Mouse (Mus musculus): Measurements from ENCODE around the gene Pdzd2.

Gene Pdzd2

DNA sequence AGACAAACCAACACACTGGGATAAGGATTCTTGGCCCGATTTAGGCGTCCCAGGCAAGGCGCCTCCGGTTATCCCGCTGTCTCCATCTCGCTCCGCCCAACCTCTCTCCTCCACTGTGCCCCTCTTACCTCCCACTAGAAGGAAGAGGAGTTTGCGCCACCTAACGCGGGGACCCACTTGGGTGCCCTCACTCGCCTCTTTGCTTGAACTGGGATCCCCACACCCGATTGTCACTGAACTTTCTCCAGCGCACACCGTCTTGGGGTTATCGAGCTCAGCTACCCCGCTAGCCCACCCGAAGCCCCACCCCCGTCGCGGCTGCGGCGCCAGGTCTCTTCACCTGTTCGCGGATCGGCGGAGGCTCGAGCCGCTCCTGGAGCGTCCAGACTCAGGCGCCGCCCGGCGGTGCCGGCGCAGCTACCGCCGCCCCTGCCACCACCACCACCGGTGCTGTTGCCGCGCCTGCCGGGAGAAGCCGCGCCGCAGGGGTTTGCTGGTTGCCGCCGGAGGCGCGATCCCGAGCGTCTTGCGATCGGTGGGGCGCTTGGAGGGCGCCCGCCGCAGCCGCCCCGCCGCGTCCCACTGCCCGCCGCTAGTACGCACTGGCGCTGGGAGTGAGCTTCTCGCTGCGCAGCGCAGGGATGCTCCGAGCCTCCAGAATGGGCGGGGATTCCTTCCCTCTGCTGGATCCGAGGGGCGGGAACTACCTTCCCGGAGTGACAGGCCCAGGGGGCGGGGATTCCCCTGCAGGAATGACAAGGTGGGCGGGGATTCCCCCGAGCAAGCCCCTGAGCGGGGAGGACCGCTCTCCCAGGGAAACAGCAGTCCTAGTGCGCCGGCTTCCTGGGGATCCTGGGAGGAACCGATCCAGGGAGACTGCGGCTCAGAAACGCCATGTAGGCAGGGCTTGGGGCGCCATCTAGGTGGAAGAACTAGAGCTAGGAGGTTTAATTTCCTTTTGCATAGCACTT, at the start of gene Pdzd2:
Gene Pdzd2 (minus strand): TSS at position 648 of the 971 bp plus-strand sequence.
- DNase-seq (ENCODE audit: extremely low read depth, insufficient read length, low spot score): no peak

DNA sequence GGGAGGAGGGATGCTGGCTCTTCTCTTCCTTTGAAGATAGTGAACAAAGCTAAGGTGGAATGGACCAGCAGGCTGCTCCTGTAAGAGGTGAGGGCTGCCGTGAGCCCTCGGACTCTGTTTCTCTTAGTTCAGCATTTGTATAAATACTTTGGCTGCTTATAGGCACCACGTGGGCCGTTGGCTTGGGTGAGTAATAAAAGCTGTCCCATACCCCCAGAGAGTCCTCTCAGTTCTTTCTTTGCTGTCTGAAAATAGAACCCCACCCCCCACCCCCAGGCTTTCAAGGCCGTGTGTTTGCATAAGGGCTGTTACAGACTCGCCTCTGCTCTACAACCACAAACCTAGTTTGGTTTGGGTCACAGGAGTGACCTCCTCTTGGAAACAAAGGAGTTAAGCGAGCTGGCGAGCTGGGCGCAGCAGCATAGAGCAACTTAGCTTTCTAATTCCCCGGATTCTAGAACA, 49.7 kb upstream of the Pdzd2 start:
- no peak for DNase-seq (ENCODE audit: extremely low read depth, insufficient read length, low spot score)

DNA sequence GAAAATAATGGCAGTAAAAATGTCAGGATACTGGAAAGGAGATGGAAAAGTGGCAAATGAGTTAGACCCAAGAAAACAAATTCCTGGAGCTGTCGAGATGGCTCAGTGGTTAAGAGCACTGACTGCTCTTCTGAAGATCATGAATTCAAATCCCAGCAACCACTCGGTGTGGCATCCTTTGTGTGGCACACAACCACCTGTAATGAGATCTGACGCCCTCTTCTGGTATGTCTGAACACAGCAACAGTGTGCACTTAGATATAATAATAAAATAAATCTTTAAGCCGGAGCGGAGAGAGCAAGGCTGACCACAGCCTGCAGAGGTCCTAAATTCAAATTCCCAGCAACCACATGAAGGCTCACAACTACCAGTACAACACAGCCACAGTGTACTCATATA, 48.8 kb upstream of the Pdzd2 start:
- DNase-seq (ENCODE audit: extremely low read depth, insufficient read length, low spot score): no peak

DNA sequence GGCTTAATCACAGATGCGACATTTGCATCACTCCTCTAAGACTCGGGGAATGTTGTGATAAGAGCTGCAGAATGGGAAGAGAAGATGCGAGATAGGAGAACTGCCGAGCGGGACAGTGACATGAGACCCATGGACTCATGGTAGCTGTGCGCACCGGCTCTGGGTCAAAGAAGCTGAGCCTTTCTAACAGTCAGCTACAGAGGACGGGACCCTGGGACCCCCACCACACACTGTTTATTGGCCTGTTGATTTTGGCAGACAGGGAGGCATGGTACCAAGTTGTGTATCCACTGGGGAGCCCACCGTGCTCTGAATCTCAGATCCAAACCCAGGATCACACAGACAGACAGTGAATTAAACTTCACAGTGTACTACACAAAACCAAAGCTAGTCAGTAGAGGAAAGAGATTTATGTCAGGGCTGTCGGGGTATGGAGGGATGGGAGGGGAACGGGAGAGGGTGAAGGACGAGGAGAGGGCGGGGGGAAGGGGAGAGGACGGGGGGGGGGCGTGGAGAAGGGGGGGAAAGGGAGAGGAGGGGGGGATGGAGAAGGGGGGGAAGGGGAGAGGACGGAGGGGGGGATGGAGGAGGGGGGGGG, 42.1 kb upstream of the Pdzd2 start:
- DNase-seq (ENCODE audit: extremely low read depth, insufficient read length, low spot score): no peak

DNA sequence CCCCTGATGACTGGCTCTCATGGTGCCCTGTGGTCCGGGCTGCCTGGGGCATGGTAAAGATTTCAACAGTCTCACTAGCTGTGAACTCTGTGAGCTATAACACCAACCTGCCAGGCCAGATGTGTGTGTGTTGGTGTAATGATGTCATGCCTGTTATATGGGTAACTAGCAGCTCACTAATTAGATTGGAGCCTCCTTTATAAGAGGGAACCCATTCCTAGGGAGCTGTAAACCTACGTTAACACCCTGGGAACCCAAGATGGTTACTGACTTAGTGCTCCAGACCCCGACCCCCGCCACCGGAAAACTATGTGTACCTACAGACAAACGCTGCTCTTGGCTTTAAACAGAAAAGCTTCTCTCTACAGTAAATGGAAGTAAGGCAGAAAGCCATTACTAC, 41.6 kb upstream of the Pdzd2 start:
- no peak for DNase-seq (ENCODE audit: extremely low read depth, insufficient read length, low spot score)

DNA sequence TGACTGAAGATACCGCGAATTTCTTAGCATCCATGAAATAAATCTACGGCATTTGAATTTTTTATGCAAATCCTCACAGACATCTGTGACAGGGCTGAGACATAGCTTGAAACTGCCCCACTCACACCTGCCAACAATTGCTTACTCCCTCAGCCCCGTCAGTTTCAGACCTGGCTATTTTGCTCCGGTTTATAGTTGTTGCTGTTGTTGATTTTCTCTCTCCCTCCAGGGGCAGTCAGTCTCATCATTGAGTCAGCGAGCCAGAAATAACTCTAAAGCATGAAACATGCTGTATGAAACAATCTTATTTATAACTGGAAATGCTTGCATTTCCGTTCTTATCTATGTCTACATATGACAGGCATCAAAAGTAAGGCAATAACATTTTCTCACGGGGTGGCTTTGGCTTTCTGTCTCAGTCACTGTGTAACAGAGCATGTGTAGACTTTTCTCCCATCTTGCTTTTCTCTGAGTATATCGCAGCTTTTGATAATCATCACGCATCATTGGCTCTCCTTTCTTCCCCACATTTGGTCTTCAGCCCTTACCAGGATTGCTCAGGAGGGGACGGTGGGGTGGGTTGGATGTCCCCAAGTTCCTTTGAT, 34.5 kb upstream of the Pdzd2 start:
- no peak for DNase-seq (ENCODE audit: extremely low read depth, insufficient read length, low spot score)

DNA sequence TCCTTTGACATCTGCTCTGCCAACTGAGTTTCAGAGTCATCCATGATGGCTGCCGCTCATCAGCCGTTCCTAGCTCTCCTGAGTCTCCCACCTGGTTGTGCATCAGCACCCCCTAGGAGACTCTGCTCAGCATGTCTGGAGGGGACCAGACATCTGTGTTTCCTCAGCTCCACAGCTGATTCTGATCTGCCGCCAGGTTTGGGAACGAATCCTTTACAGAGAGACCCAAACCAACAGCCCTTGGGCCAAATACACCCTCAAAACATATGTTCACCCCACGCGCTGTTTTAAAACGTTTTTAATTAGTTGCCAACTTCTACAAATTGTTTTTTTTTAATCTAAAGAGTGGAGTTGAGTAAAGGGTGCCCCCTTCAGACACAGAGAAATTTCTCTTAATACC, 31.2 kb upstream of the Pdzd2 start:
- no peak for DNase-seq (ENCODE audit: extremely low read depth, insufficient read length, low spot score)

DNA sequence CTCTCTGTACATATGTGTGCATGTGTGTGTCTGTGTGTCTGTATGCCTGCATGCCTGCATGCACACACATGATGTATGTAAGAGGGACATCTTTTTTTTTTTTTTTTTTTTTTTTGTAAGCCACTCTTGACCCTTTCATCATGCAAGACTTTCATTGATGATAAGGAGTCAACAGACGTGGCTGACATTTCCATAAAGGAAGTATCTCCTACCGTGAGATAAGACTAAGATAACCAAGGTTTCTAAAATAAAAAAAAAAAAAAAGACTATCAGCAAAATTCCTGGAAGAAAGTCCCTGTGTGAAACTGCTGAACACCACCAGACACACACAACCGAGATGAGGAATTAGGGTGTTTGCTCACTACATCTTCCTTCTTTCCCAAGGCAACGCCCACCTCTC, 27.1 kb upstream of the Pdzd2 start:
- DNase-seq (ENCODE audit: extremely low read depth, insufficient read length, low spot score): no peak

DNA sequence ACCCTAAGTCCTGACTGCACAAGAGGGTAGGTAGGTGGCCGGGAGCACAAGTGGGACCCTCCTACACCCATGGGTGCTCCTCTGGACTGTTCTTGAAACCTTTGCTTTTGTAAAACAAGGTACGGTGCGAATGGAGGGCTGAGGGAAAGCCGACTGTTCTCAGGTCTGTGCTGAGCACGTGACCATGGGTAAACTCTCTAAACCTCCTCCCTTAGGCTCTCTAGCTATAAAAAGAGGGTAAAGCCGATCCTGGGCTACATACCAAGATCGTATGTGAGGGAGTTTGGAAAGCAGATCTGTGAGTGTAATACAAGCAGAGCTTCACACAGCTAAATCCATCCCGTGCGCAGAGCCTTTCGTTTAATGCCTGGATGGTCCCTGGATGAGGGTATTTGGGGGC, 23.4 kb upstream of the Pdzd2 start:
- DNase-seq (ENCODE audit: extremely low read depth, insufficient read length, low spot score): no peak

DNA sequence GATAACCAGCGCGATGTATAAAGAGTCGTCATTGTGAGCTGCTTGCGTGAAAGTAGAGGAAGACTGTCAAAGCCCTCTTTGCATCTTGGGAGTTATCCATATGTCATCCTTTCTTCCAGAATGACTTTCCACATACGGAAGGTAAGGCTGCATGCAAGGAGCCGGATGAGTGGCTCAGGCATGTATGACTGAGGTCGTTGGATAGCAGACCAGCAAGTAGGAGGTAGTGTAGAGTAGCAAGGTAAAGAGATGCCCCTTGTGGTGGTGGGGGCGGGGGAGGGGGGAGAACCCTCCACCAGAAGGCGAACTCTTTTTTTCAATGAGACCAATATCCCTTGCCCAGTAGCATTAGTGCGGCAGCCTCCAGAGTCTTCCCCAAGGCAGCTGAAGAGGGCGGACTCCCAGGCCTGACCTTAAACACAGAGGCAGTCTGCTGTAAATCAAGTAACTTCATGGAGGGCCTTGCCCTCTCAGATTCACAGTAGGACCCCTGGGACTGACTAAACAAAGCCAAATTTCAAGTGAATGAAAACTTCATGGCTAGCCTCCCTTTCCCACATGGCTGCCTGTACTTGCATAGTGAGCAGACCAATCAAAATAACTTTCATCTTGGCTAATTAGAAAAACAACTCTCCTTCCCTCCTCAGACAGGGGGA, 22.7 kb upstream of the Pdzd2 start:
- DNase-seq (ENCODE audit: extremely low read depth, insufficient read length, low spot score): no peak

DNA sequence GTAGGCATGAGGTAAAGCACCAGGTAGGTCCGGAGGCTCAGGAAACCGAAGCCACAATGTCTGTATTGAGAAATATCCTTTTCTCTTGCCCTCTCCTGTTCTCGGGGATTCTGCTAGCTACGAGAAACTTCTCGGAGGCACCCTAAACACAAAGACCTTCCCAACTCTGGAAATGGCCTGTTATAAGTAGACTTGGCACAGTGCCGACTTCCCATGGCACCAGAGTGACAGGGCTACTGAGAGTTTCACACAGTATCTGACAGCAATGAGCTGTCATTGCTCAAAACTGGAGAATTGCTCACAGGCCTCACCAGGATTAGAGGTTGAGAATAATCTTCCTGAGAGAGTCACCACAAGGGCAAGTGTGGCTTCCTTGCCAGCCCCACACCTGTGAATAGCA, 21.0 kb upstream of the Pdzd2 start:
- no peak for DNase-seq (ENCODE audit: extremely low read depth, insufficient read length, low spot score)

DNA sequence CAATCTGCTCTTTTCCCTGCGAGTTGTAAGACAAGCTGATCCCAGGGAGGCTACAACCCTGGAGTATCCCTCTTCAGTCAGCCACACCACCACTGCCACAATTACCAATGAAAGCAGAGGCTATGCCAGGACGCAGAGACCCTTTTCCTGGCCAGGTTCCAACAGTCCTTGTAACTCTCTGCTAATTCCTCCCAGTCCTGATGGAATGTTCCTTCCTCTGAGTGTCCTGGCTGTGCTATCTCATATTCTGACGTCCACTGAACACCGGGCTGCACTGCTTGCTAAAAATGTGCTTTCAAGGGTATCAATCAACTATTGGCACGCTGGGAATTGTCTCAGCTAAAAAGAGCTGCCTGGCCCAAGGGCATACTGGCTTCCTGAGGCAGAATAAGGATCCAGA, 18.7 kb upstream of the Pdzd2 start:
- no peak for DNase-seq (ENCODE audit: extremely low read depth, insufficient read length, low spot score)

DNA sequence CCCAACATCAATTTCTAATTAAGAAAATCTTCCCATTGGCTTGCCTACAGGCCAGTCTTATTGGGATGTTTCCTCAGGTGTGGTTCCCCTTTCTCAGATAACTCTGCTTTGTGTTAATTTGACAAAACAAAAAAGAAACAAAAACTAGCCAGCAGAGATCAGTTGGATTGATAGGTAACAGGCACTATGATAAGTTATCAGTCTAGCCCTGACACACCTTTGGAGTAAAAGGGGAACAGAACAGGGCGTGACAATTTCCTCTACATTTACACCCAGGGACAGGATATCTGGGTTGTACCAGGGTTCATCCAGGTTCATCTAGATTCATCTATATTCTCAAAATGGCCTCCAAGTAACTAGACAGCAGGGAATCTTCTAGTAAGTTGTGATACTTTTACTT, 18.0 kb upstream of the Pdzd2 start:
- no peak for DNase-seq (ENCODE audit: extremely low read depth, insufficient read length, low spot score)

DNA sequence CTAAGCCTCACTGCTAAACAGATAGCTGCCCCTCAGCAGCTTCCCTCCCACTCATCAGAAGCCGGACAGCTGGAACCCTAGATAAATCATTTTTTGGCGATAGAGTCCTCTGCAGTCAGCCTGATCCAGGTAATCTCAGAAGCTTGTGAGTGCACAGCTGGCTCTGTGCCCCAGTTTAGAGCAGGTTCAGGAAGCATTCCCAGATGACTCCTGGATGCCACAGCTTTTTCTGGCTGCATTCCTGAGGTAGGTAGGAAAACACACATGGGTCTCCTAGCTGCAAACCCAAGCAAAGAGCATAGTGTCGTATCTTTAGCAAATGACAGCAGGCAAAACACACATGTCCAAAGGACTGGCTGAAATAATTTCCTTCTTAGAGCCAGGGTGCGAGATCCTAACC, 13.5 kb upstream of the Pdzd2 start:
- DNase-seq (ENCODE audit: extremely low read depth, insufficient read length, low spot score): no peak

DNA sequence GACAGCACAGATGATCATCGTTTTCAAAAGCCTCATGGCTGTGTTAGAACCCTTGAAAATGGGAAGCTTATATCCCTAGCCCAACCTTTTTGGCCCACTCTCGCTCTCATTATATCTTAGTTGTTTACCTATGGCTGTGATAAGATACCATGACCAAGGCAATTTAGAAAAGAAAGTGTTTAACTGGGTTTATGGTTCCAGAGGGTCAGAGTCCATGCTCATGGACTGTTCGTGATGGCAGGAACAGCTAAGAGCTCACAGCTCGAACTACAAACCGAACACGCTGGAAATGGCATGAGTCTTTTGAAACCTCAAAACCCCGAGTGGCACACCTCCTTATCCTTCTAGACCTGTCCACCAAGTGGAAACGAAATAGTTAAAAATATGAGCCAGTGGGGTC, 11.2 kb upstream of the Pdzd2 start:
- no peak for DNase-seq (ENCODE audit: extremely low read depth, insufficient read length, low spot score)

DNA sequence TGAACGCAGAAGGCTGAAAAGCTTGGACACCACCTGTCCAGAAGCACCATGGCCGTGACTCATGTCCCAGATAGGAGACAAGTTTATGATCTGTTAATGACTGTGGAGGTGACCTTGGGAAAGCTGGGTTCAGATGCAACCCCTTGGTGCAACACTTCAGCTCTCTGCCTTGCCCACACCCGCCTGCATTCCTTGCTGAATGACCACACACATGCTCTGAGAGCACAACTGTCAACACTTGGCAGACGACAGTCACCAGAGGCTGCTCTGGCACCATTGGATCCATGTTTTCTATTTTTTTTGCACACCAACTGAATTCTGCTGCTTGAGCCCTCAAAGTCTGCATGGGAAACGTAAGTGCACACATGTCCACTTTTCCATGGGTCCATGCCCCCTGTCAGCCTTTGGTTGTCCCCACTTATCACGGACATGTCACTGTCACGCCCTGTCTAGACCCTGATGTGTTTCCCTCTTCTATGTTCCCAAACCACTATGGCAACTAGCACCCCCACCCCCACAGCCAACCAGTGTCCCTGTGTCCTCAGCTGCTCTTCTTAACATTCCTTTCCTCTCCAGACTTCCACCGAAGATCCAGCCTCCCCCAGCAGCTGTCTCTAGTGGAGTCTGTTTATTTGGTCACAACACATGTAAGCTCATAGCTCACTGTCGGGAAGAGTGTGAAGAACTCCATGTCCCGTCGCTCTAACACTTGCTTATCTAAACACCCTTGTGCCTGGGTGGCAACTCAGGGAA, 10.0 kb upstream of the Pdzd2 start:
- no peak for DNase-seq (ENCODE audit: extremely low read depth, insufficient read length, low spot score)

DNA sequence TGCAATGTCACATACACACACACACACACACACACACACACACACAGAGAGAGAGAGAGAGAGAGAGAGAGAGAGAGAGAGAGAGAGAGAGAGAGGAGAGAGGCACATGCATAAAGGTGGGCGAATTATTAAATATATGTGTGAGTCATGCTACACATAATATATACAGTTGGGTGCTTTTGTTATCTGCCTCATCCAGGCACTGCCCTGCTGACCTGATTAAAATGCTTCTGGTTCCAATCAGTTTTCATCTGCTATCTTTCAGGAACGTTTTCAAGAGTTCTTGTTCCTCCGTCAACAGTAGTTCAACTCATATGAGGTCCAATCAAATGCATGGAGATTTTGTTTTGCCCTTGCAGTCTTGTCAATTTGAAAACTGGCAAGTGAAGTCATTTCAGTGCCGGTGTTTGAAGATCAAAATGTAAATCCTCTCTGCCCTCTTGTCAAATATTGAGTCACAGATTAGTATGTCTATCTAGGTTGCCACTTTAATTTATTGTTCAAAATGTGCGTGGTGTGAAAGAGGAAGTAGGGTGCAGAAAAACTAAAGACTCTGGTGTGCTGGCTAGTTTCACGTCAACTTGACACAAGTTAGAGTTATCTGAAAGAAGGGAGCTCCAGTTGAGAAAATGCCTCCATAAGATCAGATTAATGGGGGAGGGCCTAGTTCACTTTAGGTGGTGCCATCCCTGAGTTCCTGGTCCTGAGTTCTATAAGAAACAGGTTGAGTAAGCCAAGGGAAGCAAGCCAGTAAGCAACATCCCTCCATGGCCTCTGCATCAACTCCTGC, 2.6 kb upstream of the Pdzd2 start:
- DNase-seq (ENCODE audit: extremely low read depth, insufficient read length, low spot score): no peak

DNA sequence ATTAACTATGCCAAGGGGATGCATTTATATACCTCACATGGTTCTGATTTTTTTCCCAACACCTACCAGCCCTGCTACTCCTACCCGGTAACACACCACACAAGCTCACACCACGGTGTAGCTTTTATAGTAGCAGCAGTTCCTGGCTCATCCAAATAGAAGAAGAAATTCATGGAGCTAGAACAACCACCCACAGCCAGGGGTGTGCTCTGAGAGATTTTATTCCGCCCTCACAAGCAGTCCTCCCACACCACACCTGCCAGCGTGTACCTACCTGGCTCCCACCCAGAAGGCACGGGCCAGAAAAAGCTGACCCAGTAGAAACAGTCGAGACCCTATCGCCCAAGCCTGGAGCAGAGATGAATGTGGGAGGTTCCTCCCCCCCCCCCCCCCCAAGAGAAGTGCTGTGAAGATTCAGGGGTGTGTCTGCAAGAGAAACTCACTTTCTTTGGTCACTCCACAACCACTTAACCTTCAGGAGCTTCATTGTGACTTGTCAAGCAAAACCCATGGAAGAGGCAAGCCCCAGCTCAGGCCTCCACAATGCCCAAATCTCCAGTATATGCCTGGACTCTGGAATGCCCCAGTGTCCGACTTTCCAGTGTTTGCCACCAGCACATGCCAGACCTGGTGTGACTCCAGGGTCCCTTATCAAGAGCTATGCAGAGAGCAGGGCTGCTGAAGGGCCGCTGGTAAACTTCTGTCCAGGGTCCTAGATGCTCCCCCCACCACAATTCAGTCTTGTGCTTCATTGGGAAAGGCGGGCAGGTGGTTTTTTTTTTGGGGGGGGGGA, 1.2 kb downstream of the Pdzd2 start:
- no peak for DNase-seq (ENCODE audit: extremely low read depth, insufficient read length, low spot score)

DNA sequence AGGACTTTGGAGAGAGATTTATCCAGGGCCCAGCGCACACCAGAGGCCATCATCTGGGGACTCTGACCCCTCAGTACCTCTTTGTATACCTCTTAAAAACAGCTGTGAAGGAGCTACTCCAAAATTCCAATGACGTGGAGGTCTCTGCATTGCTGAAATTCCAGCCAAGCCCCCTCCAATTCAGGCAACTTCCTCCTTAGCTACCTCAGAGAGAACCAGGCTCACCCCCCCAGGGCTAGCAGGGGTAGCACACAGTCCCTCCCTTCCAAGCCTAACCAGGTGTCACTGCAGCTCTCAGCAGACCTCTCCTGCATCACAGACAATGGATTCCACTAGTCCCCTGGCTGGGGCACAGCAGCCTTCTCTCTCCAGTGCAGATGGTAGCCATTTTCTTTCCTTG, 4.5 kb downstream of the Pdzd2 start:
- no peak for DNase-seq (ENCODE audit: extremely low read depth, insufficient read length, low spot score)
